Mouse (Mus musculus) CH12.LX (cell line): ENCODE measurements around the gene Gnai2. TPM values are rescaled to one million over a fixed set of nuclear protein-coding genes. Genes with fewer than 3 reads are reported as not detected.

Source experiments
- DNase-seq: peaks from one replicate; pipeline ENCODE4 v3.0.0-alpha.2; 2013; ENCODE audit errors: extremely low read depth
- H3K27ac ChIP-seq: 2 replicates; pipeline ENCODE4 v1.5.1; 2012; ENCODE audit warnings: low read depth, mild to moderate bottlenecking, control low read depth, moderate library complexity; ENCODE audit not compliant: insufficient read depth
- H3K27me3 ChIP-seq: replicated peaks from 2 replicates; pipeline ENCODE3; 2012; ENCODE audit warnings: inconsistent platforms
- H3K36me3 ChIP-seq, 2 experiments: replicated peaks in 1 of 2; 2 replicates each; pipeline versions ENCODE3 to v1.6.1; 2012; ENCODE audit warnings: inconsistent platforms in 1 of 2, low read length in 1 of 2, mild to moderate bottlenecking in 1 of 2, mixed read lengths in 1 of 2, moderate library complexity in 1 of 2; ENCODE audit not compliant: control insufficient read depth in 1 of 2, insufficient read depth in 1 of 2
- H3K4me1 ChIP-seq, 2 experiments: 2 replicates each; pipeline ENCODE4 v1.6.1; 2012; ENCODE audit warnings: inconsistent platforms in 1 of 2, moderate library complexity in 1 of 2; ENCODE audit not compliant: insufficient read depth in 2 of 2, control insufficient read depth in 1 of 2
- H3K4me2 ChIP-seq: 2 replicates; pipeline ENCODE4 v1.6.1; 2012; ENCODE audit warnings: low read depth, mild to moderate bottlenecking, control low read depth; ENCODE audit not compliant: poor library complexity, insufficient read depth, severe bottlenecking
- H3K4me3 ChIP-seq, 3 experiments: fragments of 150-350 bp in 1 of 3; sonication (generic) in 1 of 3; replicated peaks in 1 of 3; 2 replicates each; pipeline versions ENCODE3 to v1.5.1; 2011 to 2012; ENCODE audit warnings: low read depth in 2 of 3, low read length in 2 of 3, mild to moderate bottlenecking in 2 of 3, moderate library complexity in 2 of 3, control low read depth in 1 of 3, improper control_type of control experiment in 1 of 3, inconsistent platforms in 1 of 3, mixed read lengths in 1 of 3; ENCODE audit not compliant: poor library complexity in 1 of 3
- H3K79me2 ChIP-seq: replicated peaks from 2 replicates; pipeline ENCODE4 v1.6.1; 2012; ENCODE audit warnings: mild to moderate bottlenecking, moderate library complexity; ENCODE audit not compliant: control insufficient read depth, poor library complexity, insufficient read depth, severe bottlenecking; ENCODE audit errors: extremely low read depth
- H3K9ac ChIP-seq: 2 replicates; pipeline ENCODE4 v1.6.1; 2012; ENCODE audit warnings: low read depth, mild to moderate bottlenecking, control low read depth, moderate library complexity; ENCODE audit not compliant: insufficient read depth
- H3K9me3 ChIP-seq: replicated peaks from 2 replicates; pipeline ENCODE3; 2012; ENCODE audit warnings: low read length, inconsistent platforms, mixed read lengths
- BHLHE40 ChIP-seq: IDR thresholded peaks from 2 replicates; pipeline ENCODE4 v1.6.1; 2011; ENCODE audit warnings: mild to moderate bottlenecking, low read depth, low read length, improper control_type of control experiment
- CHD1 ChIP-seq: IDR thresholded peaks from 2 replicates; pipeline ENCODE4 v1.6.1; 2012; ENCODE audit warnings: low read depth, low read length, improper control_type of control experiment, inconsistent platforms
- CHD2 ChIP-seq: IDR thresholded peaks from 2 replicates; pipeline ENCODE4 v1.6.1; 2011; ENCODE audit warnings: low read length, improper control_type of control experiment
- CTCF ChIP-seq, 2 experiments: IDR thresholded peaks in 1 of 2; conservative IDR thresholded peaks in 1 of 2; 2 replicates each; pipeline ENCODE4 v1.5.1; 2011 to 2012; ENCODE audit warnings: low read depth in 2 of 2, low read length in 2 of 2, improper control_type of control experiment in 1 of 2, inconsistent platforms in 1 of 2, mild to moderate bottlenecking in 1 of 2, moderate library complexity in 1 of 2
- E2F4 ChIP-seq: IDR thresholded peaks from 2 replicates; pipeline ENCODE4 v1.6.1; 2011; ENCODE audit warnings: low read depth, low read length, improper control_type of control experiment; ENCODE audit not compliant: insufficient replicate concordance
- ELF1 ChIP-seq: IDR thresholded peaks from 2 replicates; pipeline ENCODE4 v1.6.1; 2014; ENCODE audit warnings: low read depth, mild to moderate bottlenecking, inconsistent platforms, low read length, improper control_type of control experiment
- EP300 ChIP-seq: IDR thresholded peaks from 2 replicates; pipeline ENCODE4 v1.6.1; 2011; ENCODE audit warnings: low read length, improper control_type of control experiment
- GABPA ChIP-seq: IDR thresholded peaks from 2 replicates; pipeline ENCODE4 v1.6.1; 2012; ENCODE audit warnings: low read depth, low read length, improper control_type of control experiment, inconsistent platforms; ENCODE audit not compliant: insufficient replicate concordance
- HCFC1 ChIP-seq: IDR thresholded peaks from 2 replicates; pipeline ENCODE4 v1.6.1; 2012; ENCODE audit warnings: low read depth, mild to moderate bottlenecking, inconsistent platforms, low read length, improper control_type of control experiment
- JUN ChIP-seq: IDR thresholded peaks from 2 replicates; pipeline ENCODE4 v1.6.1; 2011; ENCODE audit warnings: low read depth, mild to moderate bottlenecking, low read length, improper control_type of control experiment, moderate library complexity; ENCODE audit not compliant: insufficient read depth
- KAT2A ChIP-seq: IDR thresholded peaks from 2 replicates; pipeline ENCODE4 v1.6.1; 2012; ENCODE audit warnings: low read length, improper control_type of control experiment, inconsistent platforms; ENCODE audit not compliant: insufficient replicate concordance
- MAFK ChIP-seq: IDR thresholded peaks from 2 replicates; pipeline ENCODE4 v1.6.1; 2011; ENCODE audit warnings: low read length, improper control_type of control experiment; ENCODE audit not compliant: insufficient replicate concordance
- MAX ChIP-seq: IDR thresholded peaks from 2 replicates; pipeline ENCODE4 v1.6.1; 2011; ENCODE audit warnings: low read length, improper control_type of control experiment
- MEF2A ChIP-seq: IDR thresholded peaks from 2 replicates; pipeline ENCODE4 v1.6.1; 2014; ENCODE audit warnings: low read depth, mild to moderate bottlenecking, inconsistent platforms, low read length, improper control_type of control experiment, borderline replicate concordance
- MXI1 ChIP-seq: IDR thresholded peaks from 2 replicates; pipeline ENCODE4 v1.6.1; 2011; ENCODE audit warnings: mild to moderate bottlenecking, low read depth, low read length, improper control_type of control experiment
- MYC ChIP-seq: IDR thresholded peaks from 2 replicates; pipeline ENCODE4 v1.6.1; 2011; ENCODE audit warnings: low read depth, mild to moderate bottlenecking, improper control_type of control experiment, low read length
- NELFE ChIP-seq: IDR thresholded peaks from 2 replicates; pipeline ENCODE4 v1.6.1; 2011; ENCODE audit warnings: low read depth, low read length, improper control_type of control experiment
- PAX5 ChIP-seq: IDR thresholded peaks from 2 replicates; pipeline ENCODE4 v1.6.1; 2012; ENCODE audit warnings: low read length, inconsistent platforms, mixed read lengths
- POLR2A ChIP-seq: IDR thresholded peaks from 2 replicates; pipeline ENCODE4 v1.6.1; 2011; ENCODE audit warnings: low read depth, mild to moderate bottlenecking, improper control_type of control experiment, low read length
- POLR2AphosphoS2 ChIP-seq: IDR thresholded peaks from 2 replicates; pipeline ENCODE4 v1.6.1; 2011; ENCODE audit warnings: low read depth, low read length, improper control_type of control experiment
- RCOR1 ChIP-seq: conservative IDR thresholded peaks from 2 replicates; pipeline ENCODE4 v1.6.1; 2012; ENCODE audit warnings: low read depth, mild to moderate bottlenecking, inconsistent platforms, low read length, improper control_type of control experiment
- SMC3 ChIP-seq: IDR thresholded peaks from 2 replicates; pipeline ENCODE4 v1.6.1; 2011; ENCODE audit warnings: low read depth, low read length, improper control_type of control experiment
- UBTF ChIP-seq: IDR thresholded peaks from 2 replicates; pipeline ENCODE4 v1.6.1; 2012; ENCODE audit warnings: low read depth, mild to moderate bottlenecking, inconsistent platforms, low read length, improper control_type of control experiment, moderate library complexity
- USF1 ChIP-seq: IDR thresholded peaks from 2 replicates; pipeline ENCODE4 v1.6.1; 2014; ENCODE audit warnings: low read depth, mild to moderate bottlenecking, inconsistent platforms, low read length, improper control_type of control experiment
- USF2 ChIP-seq: conservative IDR thresholded peaks from 2 replicates; pipeline ENCODE4 v1.6.1; 2011; ENCODE audit warnings: low read depth, low read length, improper control_type of control experiment
- ZC3H11A ChIP-seq: IDR thresholded peaks from 2 replicates; pipeline ENCODE4 v1.6.1; 2012; ENCODE audit warnings: low read depth, mild to moderate bottlenecking, inconsistent platforms, low read length, improper control_type of control experiment
- ZNF384 ChIP-seq: IDR thresholded peaks from 2 replicates; pipeline ENCODE4 v1.6.1; 2012; ENCODE audit warnings: low read depth, low read length, improper control_type of control experiment, inconsistent platforms
- dilution Hi-C: fragments of 300-500 bp; cut with MboI; formaldehyde crosslinking; loops from 2 replicates; pipeline ENCODE4 v1.14.3; 2020; ENCODE audit warnings: low sequenced_read_pairs; ENCODE audit not compliant: extremely low pct_unique_long_range_greater_than_20kb, extremely low pct_ligation_motif_present
- in situ Hi-C: fragments of 300-500 bp; cut with MboI; formaldehyde crosslinking; loops from 3 replicates; pipeline ENCODE4 v1.14.3; 2019; ENCODE audit warnings: low sequenced_read_pairs, low pct_ligation_motif_present, low pct_unique_long_range_greater_than_20kb, mixed read lengths
- polyA plus RNA-seq: library from polyadenylated mRNA; unstranded; fragments of >175 nt; gene quantifications from 2 replicates; pipeline ENCODE4 v1.2.1, GENCODE M21; 2012; ENCODE audit warnings: low read depth; ENCODE audit not compliant: insufficient read length
- total RNA-seq, 2 experiments: library from RNA; depleted of rRNA; stranded (reverse); fragments of 300-350 nt in 1 of 2; fragments of >200 nt in 1 of 2; gene quantifications; 2 replicates each; pipeline ENCODE4 v1.2.3; 2012 to 2014

Gnai2 gene
- total and polyA plus RNA-seq, 3 experiments: 86.2 to 262 (median 154) TPM

- H3K27ac ChIP-seq: no peak overlapping the region
- no peak for TF ChIP-seq HCFC1
- TF ChIP-seq BHLHE40: no peak
- TF ChIP-seq JUN: no peak
- TF ChIP-seq GABPA: no peak
- no peak for TF ChIP-seq POLR2A
- TF ChIP-seq CHD1: no peak
- no peak for TF ChIP-seq ZNF384
- TF ChIP-seq USF2: no peak
- TF ChIP-seq EP300: no peak
- no peak for TF ChIP-seq MYC
- TF ChIP-seq UBTF: no peak
- no peak for TF ChIP-seq KAT2A
- no peak for TF ChIP-seq ZC3H11A
- TF ChIP-seq USF1: no peak
- no peak for TF ChIP-seq POLR2AphosphoS2
- TF ChIP-seq CTCF (conservative IDR thresholded peaks at IDR 0.05 in 1 of 2, IDR thresholded peaks at IDR 0.05 in 1 of 2; ENCODE audit: low read depth in 2 of 2, low read length in 2 of 2): no peak
- TF ChIP-seq SMC3: no peak
- no peak for TF ChIP-seq MXI1
- TF ChIP-seq RCOR1: no peak
- no peak for TF ChIP-seq E2F4
- TF ChIP-seq, all 38 proteins: peak for 0
- no peaks in the 10 kb centered on the region for H3K9me3 ChIP-seq
- H3K4me2 ChIP-seq: no peak overlapping the region
- no peaks in the 10 kb centered on the region for H3K27me3 ChIP-seq
- H3K4me3 ChIP-seq: no peak overlapping the region
- no peaks in the 10 kb centered on the region for H3K79me2 ChIP-seq
- DNase-seq: no peak
- H3K36me3 ChIP-seq: peaks cover 8 to 24% of the 10 kb centered on the region in 2 experiments
- H3K9ac ChIP-seq: no peak overlapping the region
- H3K4me1 ChIP-seq: peaks cover 17 to 43% of the 10 kb centered on the region in 2 experiments
- dilution Hi-C loops (no loop called here), in situ Hi-C loops (no loop called here)
Measured at GRCm38 (mm10) chr9:107579023-107579900, 55.9 kb downstream of the Gnai2 start.

DNA sequence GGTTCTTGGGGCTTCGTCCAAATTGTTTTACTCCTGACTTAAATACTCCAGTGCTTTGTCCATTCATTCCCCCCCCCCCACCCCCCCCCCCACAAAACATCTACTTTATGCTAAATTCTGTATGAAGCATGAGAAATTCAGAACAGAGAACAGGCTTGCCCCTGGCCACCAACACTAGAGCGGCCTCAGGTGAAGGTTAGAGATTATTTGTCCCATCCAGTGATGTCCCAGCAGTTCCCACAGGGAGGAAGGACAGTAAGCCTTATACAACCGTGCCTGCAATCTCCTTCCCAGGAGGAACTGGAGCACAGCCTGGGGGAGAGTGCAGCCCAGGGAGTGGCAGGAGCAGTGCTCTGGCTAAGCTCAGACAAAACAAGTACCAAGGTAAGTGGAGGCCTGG, 56.6 kb downstream of the Gnai2 start, which contains the start of gene Naa80:
Gene Naa80 (plus strand): TSS at position 301 of the 400 bp plus-strand sequence.
- Histone ChIP-seq H3K9me3 (no peaks in the 10 kb centered on the region), H3K4me3 (no peak within 1 kb of the TSS), H3K36me3 (peaks cover 8 to 20% of the 10 kb centered on the region in 2 experiments), H3K27me3 (no peaks in the 10 kb centered on the region), H3K9ac (no peak within 1 kb of the TSS), H3K27ac (no peak within 1 kb of the TSS), H3K4me1 (peaks cover 17 to 43% of the 10 kb centered on the region in 2 experiments), H3K79me2 (no peaks in the 10 kb centered on the region), H3K4me2 (no peak within 1 kb of the TSS)
- no peak for DNase-seq
- TF ChIP-seq MAX (no peak), ZNF384 (no peak), NELFE (no peak), SMC3 (no peak), PAX5 (no peak), CHD1 (no peak), ELF1 (no peak), HCFC1 (no peak), MYC (no peak), KAT2A (no peak), POLR2AphosphoS2 (no peak), USF2 (no peak), USF1 (no peak), EP300 (no peak), UBTF (no peak), MEF2A (no peak), MAFK (no peak), BHLHE40 (no peak), CHD2 (no peak), GABPA (no peak)
- in situ Hi-C loops (no loop called here), dilution Hi-C loops (no loop called here)
